Mouse (Mus musculus) bone marrow, adult 2 months (tissue): Measurements from ENCODE around the gene Gpn3. TPM values are rescaled to one million over a fixed set of nuclear protein-coding genes. Genes with fewer than 3 reads are reported as not detected.

ENCODE experiments used
- H3K27ac ChIP-seq: fragments of 200-500 bp; 2 replicates; pipeline ENCODE4 v1.5.1; 2012; ENCODE audit warnings: low read depth, mild to moderate bottlenecking, control low read depth, inconsistent platforms, low read length; ENCODE audit not compliant: control insufficient read depth, poor library complexity, insufficient read depth
- H3K4me1 ChIP-seq: fragments of 200-500 bp; 2 replicates; pipeline ENCODE4 v1.6.1; 2011; ENCODE audit warnings: low read length; ENCODE audit not compliant: control insufficient read depth, insufficient read depth
- H3K4me3 ChIP-seq: fragments of 200-500 bp; replicated peaks from 2 replicates; pipeline ENCODE3; 2011; ENCODE audit warnings: mild to moderate bottlenecking, low read depth, low read length, control low read depth; ENCODE audit not compliant: control insufficient read depth
- CTCF ChIP-seq: fragments of 200-500 bp; IDR thresholded peaks from 2 replicates; pipeline ENCODE4 v1.5.1; 2011; ENCODE audit warnings: low read length, control low read depth; ENCODE audit not compliant: control insufficient read depth, insufficient read depth
- POLR2A ChIP-seq: fragments of 200-500 bp; IDR thresholded peaks from 2 replicates; pipeline ENCODE4 v1.6.1; 2011; ENCODE audit warnings: low read depth, mild to moderate bottlenecking, control low read depth, low read length, borderline replicate concordance; ENCODE audit not compliant: control insufficient read depth
- WGBS: fragments of 180-500 bp; shearing (Covaris S2); methylation state at CpG from one replicate; pipeline ENCODE4 v1.1.7; 2018; 5-methylcytosine and 5-hydroxymethylcytosine counted together
- polyA plus RNA-seq: library from polyadenylated mRNA; stranded (reverse); fragments of >200 nt; gene quantifications from 2 replicates; pipeline ENCODE4 v1.2.4, GENCODE M21; 2011; ENCODE audit warnings: low replicate concordance; ENCODE audit not compliant: missing spikeins, insufficient read depth, insufficient read length

The Gpn3 gene
- polyA plus RNA-seq, 1 experiment, result 12.9 TPM

DNA sequence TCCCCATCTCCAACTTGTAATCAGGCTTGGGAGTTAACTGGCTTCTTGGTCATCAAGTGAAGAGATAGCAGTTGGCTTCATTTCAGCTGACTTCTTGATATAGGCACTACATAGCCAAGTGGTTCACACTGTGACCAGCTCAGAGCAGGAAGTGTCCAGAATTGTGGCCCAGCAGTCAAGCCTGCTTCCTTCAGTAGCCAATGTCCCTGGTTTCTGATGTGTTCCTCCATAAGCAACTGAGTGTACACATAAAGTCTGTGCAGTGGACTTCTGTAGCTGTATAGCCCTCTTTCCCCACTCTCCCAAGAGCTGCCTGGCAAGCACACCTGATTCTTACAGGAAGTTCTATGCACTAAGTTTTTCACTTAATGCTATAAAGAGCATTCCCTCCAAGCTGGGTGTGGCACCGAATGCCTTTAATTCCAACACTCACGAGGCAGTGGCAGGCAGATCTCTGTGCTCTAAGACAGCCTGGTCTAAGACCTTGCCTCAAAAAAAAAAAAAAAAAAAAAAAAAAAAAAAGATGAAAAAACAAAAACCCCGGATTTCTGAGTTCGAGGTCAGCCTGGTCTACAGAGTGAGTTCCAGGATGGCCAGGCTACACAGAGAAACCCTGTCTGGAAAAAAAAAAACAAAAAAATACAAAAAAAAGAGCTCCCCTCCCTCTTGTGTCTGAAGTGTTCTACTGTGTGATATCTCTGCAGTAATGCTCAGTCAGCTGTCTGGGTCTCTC lies 5.6 kb downstream of the Gpn3 start:
- Histone ChIP-seq H3K4me1 (no peaks in the 10 kb centered on the region), H3K4me3 (no peak overlapping the region), H3K27ac (no peak overlapping the region)
- 76% methylated on average over 4 of the region's 4 CpGs for WGBS
- no peak for TF ChIP-seq POLR2A
- no peak for TF ChIP-seq CTCF

DNA sequence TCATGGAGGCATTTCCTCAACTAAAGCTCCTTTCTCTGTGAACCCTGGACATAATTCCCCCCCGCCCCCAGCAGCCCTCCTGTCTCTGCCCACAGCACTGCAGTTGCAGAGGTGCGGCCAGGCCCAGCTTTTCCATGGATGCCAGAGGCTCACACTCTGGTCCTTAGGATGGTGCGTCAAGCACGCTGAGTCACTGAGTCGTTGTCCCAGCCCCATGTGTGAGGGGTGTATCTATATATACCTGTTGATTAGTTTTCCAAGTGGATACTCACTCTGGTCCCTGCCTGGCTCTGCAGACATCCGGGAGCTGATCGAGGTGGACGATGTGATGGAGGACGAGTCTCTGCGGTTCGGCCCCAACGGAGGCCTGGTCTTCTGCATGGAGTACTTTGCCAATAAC lies 6.5 kb downstream of the Gpn3 start:
- WGBS, result 93% methylated on average over 12 of the region's 12 CpGs
- no peak for TF ChIP-seq CTCF
- TF ChIP-seq POLR2A, result no peak
- Histone ChIP-seq H3K4me1 (no peaks in the 10 kb centered on the region), H3K4me3 (no peak overlapping the region), H3K27ac (no peak overlapping the region)

DNA sequence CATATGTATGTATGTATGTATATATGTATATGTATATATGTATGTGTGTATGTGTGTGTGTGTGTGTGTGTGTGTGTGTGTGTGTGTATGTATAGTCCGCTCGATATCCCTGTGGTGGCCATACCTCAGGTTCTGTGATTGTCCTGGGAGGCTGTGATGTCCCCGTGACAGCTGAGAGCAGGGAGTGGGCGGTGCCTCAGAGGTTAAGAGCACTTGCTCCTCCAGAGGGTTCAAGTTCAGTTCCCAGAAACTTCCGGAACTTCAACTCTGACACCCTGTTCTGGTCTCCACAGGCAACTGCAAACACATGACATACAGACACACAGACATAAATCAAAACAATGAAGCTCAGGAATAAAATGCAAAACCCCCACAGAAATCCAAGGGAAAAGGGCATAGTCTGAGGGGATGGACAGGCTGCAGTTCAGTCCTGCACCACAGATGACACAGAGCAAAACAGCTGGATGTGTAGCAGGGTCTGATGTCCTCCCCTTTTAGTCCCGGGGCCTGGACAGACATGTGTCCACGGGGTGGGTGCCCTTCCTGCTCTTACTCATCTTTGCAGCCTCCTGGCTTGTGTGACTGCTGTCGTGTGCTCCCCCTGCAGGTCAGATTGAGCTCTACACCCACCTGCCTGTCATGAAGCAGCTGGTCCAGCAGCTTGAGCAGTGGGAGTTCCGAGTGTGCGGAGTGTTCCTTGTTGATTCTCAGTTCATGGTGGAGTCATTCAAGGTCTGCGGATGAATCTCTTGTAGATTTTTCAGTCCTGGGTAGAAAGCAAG lies 7.9 kb downstream of the Gpn3 start:
- Histone ChIP-seq H3K27ac (no peak overlapping the region), H3K4me3 (no peak overlapping the region), H3K4me1 (no peaks in the 10 kb centered on the region)
- TF ChIP-seq POLR2A, result no peak
- peak; percentile 97 for TF ChIP-seq CTCF
- WGBS, result 52% methylated on average over 11 of the region's 11 CpGs

DNA sequence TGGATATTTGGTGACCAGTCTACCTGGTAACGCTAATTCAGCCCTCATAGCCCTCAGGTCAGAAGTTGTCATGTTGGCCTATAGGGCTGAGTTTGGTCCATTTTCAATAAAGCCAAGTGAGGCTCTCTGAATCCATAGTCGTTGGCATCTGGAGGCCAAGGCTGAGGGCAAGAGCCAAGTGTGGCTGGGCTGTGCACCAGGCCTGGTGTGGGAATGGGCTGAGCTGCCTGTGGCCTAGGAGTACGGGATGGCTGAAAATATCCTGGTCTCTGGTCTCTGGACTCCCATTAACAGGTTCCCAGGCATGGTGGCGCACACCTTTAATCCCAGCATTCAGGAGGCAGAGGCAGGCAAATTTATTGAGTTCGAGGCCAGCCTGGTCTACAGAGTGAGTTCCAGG lies 18.3 kb downstream of the Gpn3 start:
- no peak overlapping the region for H3K27ac ChIP-seq
- no peak overlapping the region for H3K4me3 ChIP-seq
- 85% methylated on average over 5 of the region's 5 CpGs for WGBS
- TF ChIP-seq POLR2A (no peak), CTCF (no peak)
- peaks cover 1% of the 10 kb centered on the region; the same call in 1 of the 2 replicates for H3K4me1 ChIP-seq

DNA sequence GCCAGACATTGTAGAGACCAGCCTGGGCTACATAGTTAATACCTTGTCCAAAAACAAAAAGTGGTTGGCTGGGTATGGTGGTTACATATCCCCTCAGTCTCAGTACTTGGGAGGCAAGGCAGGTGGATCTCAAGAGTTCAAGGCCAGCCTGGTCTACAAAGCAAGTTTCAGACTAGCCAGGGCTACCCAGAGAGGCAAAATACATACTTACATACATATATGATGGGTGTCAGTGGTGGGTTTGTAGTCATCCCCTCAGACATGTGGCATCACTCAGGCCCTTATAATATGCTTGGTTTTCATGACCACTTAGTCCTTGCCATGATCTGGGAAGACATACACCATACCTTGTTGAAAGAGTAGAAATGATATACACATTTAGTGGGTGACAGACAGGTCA lies 19.0 kb downstream of the Gpn3 start:
- TF ChIP-seq POLR2A (no peak), CTCF (no peak)
- peaks cover 3% of the 10 kb centered on the region; the same call in 1 of the 2 replicates for H3K4me1 ChIP-seq
- H3K4me3 ChIP-seq, result no peak overlapping the region
- no peak overlapping the region for H3K27ac ChIP-seq

DNA sequence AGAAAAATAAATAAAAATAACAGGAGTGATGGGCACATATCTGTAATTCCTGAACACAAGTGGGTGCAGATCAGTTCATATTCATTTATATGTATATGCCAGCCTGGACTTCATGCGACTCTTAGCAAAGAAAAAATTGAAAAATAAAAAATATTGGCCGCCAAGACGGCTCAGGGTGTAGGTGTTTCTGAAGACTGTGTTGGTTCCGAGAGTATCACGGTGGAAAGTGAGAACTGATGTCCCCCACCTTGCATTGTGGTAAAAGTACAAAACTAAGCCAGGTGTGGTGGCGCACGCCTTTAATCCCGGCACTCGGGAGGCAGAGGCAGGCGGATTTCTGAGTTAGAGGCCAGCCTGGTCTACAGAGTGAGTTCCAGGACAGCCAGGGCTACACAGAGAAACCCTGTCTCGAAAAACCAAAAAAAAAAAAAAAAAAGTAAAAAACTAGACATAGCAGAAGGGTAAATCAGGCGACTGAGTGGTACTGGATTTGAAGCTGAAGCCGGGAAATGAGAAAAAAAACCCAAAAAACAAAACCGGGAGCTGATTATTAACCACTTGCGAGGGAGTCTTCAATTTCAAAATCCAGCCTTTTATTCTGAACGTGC lies 19.6 kb downstream of the Gpn3 start:
- Histone ChIP-seq H3K4me1 (peaks cover 3% of the 10 kb centered on the region; the same call in 1 of the 2 replicates), H3K4me3 (no peak overlapping the region), H3K27ac (no peak overlapping the region; the same call in 1 of the 2 replicates)
- 44% methylated on average over 16 of the region's 16 CpGs for WGBS
- no peak for TF ChIP-seq POLR2A
- no peak for TF ChIP-seq CTCF

DNA sequence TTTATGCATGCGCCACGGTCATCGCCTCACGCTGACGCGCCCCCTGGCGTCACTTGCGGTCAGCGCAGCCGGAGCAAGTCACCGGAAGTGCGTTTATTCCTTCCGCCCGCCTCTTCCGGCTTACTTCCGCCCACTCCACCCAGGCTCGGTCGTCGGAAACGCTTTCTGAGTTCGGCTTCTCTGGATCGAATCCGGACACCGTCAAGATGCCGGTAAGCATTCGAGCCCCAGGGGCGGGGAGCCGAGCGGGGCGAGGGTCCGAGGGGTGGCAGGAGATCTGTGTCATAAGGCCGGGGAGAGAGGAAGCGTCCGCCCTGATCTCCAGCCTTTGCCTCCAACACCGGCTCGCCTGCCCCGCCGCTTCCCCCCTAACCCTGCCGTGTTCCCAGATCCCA lies 20.1 kb downstream of the Gpn3 start, which contains the start of gene Arpc3:
TSS of gene Arpc3 (plus strand) at position 93 of the 395 bp plus-strand sequence.
- under 1% methylated on average over 39 of the region's 39 CpGs for WGBS
- peak within 1 kb of the TSS; percentile 98 for H3K4me3 ChIP-seq
- peak; percentile 96 for TF ChIP-seq CTCF
- peak; percentile 68; the same call in 1 of the 2 replicates for TF ChIP-seq POLR2A
- peaks cover 6% of the 10 kb centered on the region; the same call in 1 of the 2 replicates for H3K4me1 ChIP-seq
- peak within 1 kb of the TSS; percentile 91 for H3K27ac ChIP-seq
